Mouse (Mus musculus) embryonic facial prominence, embryonic 14.5 days (tissue): Measurements from ENCODE around the gene Ccdc171. TPM values are rescaled to one million over a fixed set of nuclear protein-coding genes. Genes with fewer than 3 reads are reported as not detected.
"Not testable (repeated sequence)": the region's sequence is repeated elsewhere in the genome, so short reads cannot be mapped to it uniquely, and the experiment has no call there.

Experiments
- ATAC-seq: fragments of 200-750 bp; cut with Nextera tagmentation; 2 replicates; pipeline ENCODE4 v1.8.0; 2017; ENCODE audit warnings: low read depth, moderate number of reproducible peaks, moderate TSS enrichment
- DNase-seq: peaks from one replicate; pipeline ENCODE4 v3.0.0-alpha.2; 2015; ENCODE audit warnings: low spot score
- H3K27ac ChIP-seq: fragments of 300-500 bp; sonication (generic); replicated peaks from 2 replicates; pipeline ENCODE4 v1.5.1; 2014; ENCODE audit warnings: low read depth, mild to moderate bottlenecking, low read length, moderate library complexity
- H3K27me3 ChIP-seq: fragments of 300-500 bp; sonication (generic); replicated peaks from 2 replicates; pipeline ENCODE4 v1.6.1; 2014; ENCODE audit warnings: low read length; ENCODE audit not compliant: control insufficient read depth, insufficient read depth
- H3K36me3 ChIP-seq: fragments of 300-500 bp; sonication (generic); 2 replicates; pipeline ENCODE4 v1.6.1; 2014; ENCODE audit warnings: low read length, mixed read lengths; ENCODE audit not compliant: control insufficient read depth, insufficient read depth
- H3K4me1 ChIP-seq: fragments of 300-500 bp; sonication (generic); 2 replicates; pipeline ENCODE4 v1.6.1; 2014; ENCODE audit warnings: antibody characterized with exemption, low read length; ENCODE audit not compliant: control insufficient read depth, insufficient read depth
- H3K4me2 ChIP-seq: fragments of 300-500 bp; sonication (generic); 2 replicates; pipeline ENCODE4 v1.6.1; 2014; ENCODE audit warnings: low read depth, mild to moderate bottlenecking, low read length, moderate library complexity, mixed read lengths
- H3K4me3 ChIP-seq: fragments of 300-500 bp; sonication (generic); 2 replicates; pipeline ENCODE4 v1.5.1; 2014; ENCODE audit warnings: low read depth, mild to moderate bottlenecking, low read length
- H3K9ac ChIP-seq: fragments of 300-500 bp; sonication (generic); 2 replicates; pipeline ENCODE4 v1.6.1; 2014; ENCODE audit warnings: low read depth, mild to moderate bottlenecking, low read length, moderate library complexity, mixed read lengths
- H3K9me3 ChIP-seq: fragments of 300-500 bp; sonication (generic); 2 replicates; pipeline ENCODE4 v1.6.1; 2016; ENCODE audit warnings: low read length; ENCODE audit not compliant: control insufficient read depth
- WGBS: fragments of 180-500 bp; shearing (Covaris S2); extraction: QIAGEN DNeasy Blood & Tissue Kit; methylation state at CpG from one replicate; pipeline ENCODE4 v1.1.7; 2014; 5-methylcytosine and 5-hydroxymethylcytosine counted together
- polyA plus RNA-seq: library from polyadenylated mRNA; unstranded; fragments of >200 nt; fragmentation: Nextera tagmentation; extraction: Ambion mirVana; gene quantifications from 2 replicates; pipeline ENCODE4 v1.2.1, GENCODE M21; 2014

Ccdc171 gene
- polyA plus RNA-seq, 1 experiment from 2014 or later = 4.0 TPM

GRCm38 (mm10) chr4:83516144-83516543 lies 9.2 kb upstream of the Ccdc171 start:
- not testable (repeated sequence) for H3K9ac ChIP-seq, ATAC-seq, H3K9me3 ChIP-seq, H3K4me2 ChIP-seq, H3K36me3 ChIP-seq, H3K27ac ChIP-seq, H3K27me3 ChIP-seq, DNase-seq, H3K4me1 ChIP-seq, H3K4me3 ChIP-seq
- 92% methylated on average over 5 of the region's 6 CpGs for WGBS

- Histone ChIP-seq H3K27me3 (no peaks in the 10 kb centered on the region), H3K27ac (no peak overlapping the region), H3K4me1 (no peaks in the 10 kb centered on the region), H3K4me3 (no peak overlapping the region), H3K36me3 (no peaks in the 10 kb centered on the region), H3K9ac (no peak overlapping the region), H3K9me3 (no peaks in the 10 kb centered on the region), H3K4me2 (no peak overlapping the region)
- 81% methylated on average over 2 of the region's 2 CpGs for WGBS
- ATAC-seq = no peak
- DNase-seq = no peak
These were observed 6.2 kb upstream of the Ccdc171 start for GRCm38 (mm10) chr4:83519148-83519547.

GRCm38 (mm10) chr4:83519807-83520206 lies 5.5 kb upstream of the Ccdc171 start:
- no peaks in the 10 kb centered on the region for H3K36me3 ChIP-seq
- no peaks in the 10 kb centered on the region for H3K4me1 ChIP-seq

GRCm38 (mm10) chr4:83520308-83520707 lies 5.0 kb upstream of the Ccdc171 start:
- H3K9ac ChIP-seq = no peak overlapping the region
- H3K36me3 ChIP-seq = no peaks in the 10 kb centered on the region
- H3K4me3 ChIP-seq = no peak overlapping the region
- H3K27ac ChIP-seq = no peak overlapping the region
- no peak overlapping the region for H3K4me2 ChIP-seq
- H3K27me3 ChIP-seq = no peaks in the 10 kb centered on the region
- H3K9me3 ChIP-seq = no peaks in the 10 kb centered on the region
- WGBS = 88% methylated on average over 4 of the region's 4 CpGs
- ATAC-seq (no peak), DNase-seq (no peak)
- H3K4me1 ChIP-seq = no peaks in the 10 kb centered on the region

More at GRCm38 (mm10) chr4:83519807-83520206, 5.5 kb upstream of the Ccdc171 start:
- Histone ChIP-seq H3K4me2 (no peak overlapping the region), H3K4me3 (no peak overlapping the region), H3K9ac (no peak overlapping the region), H3K27me3 (no peaks in the 10 kb centered on the region), H3K9me3 (no peaks in the 10 kb centered on the region), H3K27ac (no peak overlapping the region)
- DNase-seq = peak; percentile 30
- no peak for ATAC-seq

GRCm38 (mm10) chr4:83522066-83522465 lies 3.3 kb upstream of the Ccdc171 start:
- no peaks in the 10 kb centered on the region for H3K9me3 ChIP-seq
- H3K27ac ChIP-seq = no peak overlapping the region
- no peak overlapping the region for H3K4me2 ChIP-seq
- WGBS = 31% methylated on average over 5 of the region's 5 CpGs
- DNase-seq (peak; percentile 50), ATAC-seq (peak; percentile 26; the same call in 1 of the 2 replicates)
- H3K4me1 ChIP-seq = peaks cover 3% of the 10 kb centered on the region; the same call in 1 of the 2 replicates
- no peak overlapping the region for H3K9ac ChIP-seq
- no peaks in the 10 kb centered on the region for H3K36me3 ChIP-seq
- no peak overlapping the region for H3K4me3 ChIP-seq
- H3K27me3 ChIP-seq = no peaks in the 10 kb centered on the region

GRCm38 (mm10) chr4:83524456-83524842 lies 896 bp upstream of the Ccdc171 start:
- Histone ChIP-seq H3K27me3 (no peaks in the 10 kb centered on the region), H3K36me3 (no peaks in the 10 kb centered on the region), H3K9ac (peak overlapping the region; percentile 77), H3K9me3 (no peaks in the 10 kb centered on the region), H3K4me1 (peaks cover 3% of the 10 kb centered on the region; the same call in 1 of the 2 replicates), H3K27ac (peak overlapping the region; percentile 94), H3K4me2 (peak overlapping the region; percentile 55), H3K4me3 (peak overlapping the region; percentile 88)
- DNase-seq (no peak), ATAC-seq (no peak)
- WGBS = 8% methylated on average over 6 of the region's 6 CpGs

- Histone ChIP-seq H3K27me3 (no peaks in the 10 kb centered on the region), H3K4me3 (peak overlapping the region; percentile 88), H3K36me3 (no peaks in the 10 kb centered on the region), H3K27ac (peak overlapping the region; percentile 80), H3K9me3 (no peaks in the 10 kb centered on the region), H3K4me2 (peak overlapping the region; percentile 78), H3K4me1 (peaks cover 3% of the 10 kb centered on the region; the same call in 1 of the 2 replicates), H3K9ac (peak overlapping the region; percentile 79)
- peak; percentile 66 for ATAC-seq
- DNase-seq = peak; percentile 64
- WGBS = 2% methylated on average over 13 of the region's 18 CpGs
These were observed 328 bp downstream of the Ccdc171 start for GRCm38 (mm10) chr4:83525690-83526055.

- peak overlapping the region; percentile 78 for H3K4me2 ChIP-seq
- peak overlapping the region; percentile 80; the same call in 1 of the 2 replicates for H3K27ac ChIP-seq
- WGBS = 7% methylated on average over 13 of the region's 13 CpGs
- DNase-seq = peak; percentile 66
- H3K36me3 ChIP-seq = no peaks in the 10 kb centered on the region
- H3K27me3 ChIP-seq = no peaks in the 10 kb centered on the region
- H3K9ac ChIP-seq = peak overlapping the region; percentile 79; the same call in 1 of the 2 replicates
- peak overlapping the region; percentile 88 for H3K4me3 ChIP-seq
- no peaks in the 10 kb centered on the region for H3K9me3 ChIP-seq
- ATAC-seq = no peak
- peaks cover 3% of the 10 kb centered on the region; the same call in 1 of the 2 replicates for H3K4me1 ChIP-seq
These were observed 1.1 kb downstream of the Ccdc171 start for GRCm38 (mm10) chr4:83526270-83526987.

GRCm38 (mm10) chr4:83526988-83527334 lies 1.6 kb downstream of the Ccdc171 start:
- 58% methylated on average over 6 of the region's 6 CpGs for WGBS
- Histone ChIP-seq H3K36me3 (no peaks in the 10 kb centered on the region), H3K4me2 (no peak overlapping the region), H3K27me3 (no peaks in the 10 kb centered on the region), H3K9me3 (no peaks in the 10 kb centered on the region), H3K9ac (no peak overlapping the region), H3K4me1 (peaks cover 3% of the 10 kb centered on the region; the same call in 1 of the 2 replicates), H3K4me3 (no peak overlapping the region), H3K27ac (no peak overlapping the region)
- DNase-seq = no peak
- ATAC-seq = no peak
